Mouse (Mus musculus) heart, postnatal 25 days (tissue): ENCODE results near the gene Tcf3. TPM values are rescaled to one million over a fixed set of nuclear protein-coding genes. Genes with fewer than 3 reads are reported as not detected.

Source experiments
- DNase-seq: peaks from one replicate; pipeline ENCODE4 v3.0.0; 2022; ENCODE audit warnings: low spot score
- intact Hi-C: fragments of 180-260 bp; cut with DNase I; formaldehyde crosslinking; loops from one replicate; pipeline ENCODE4 v1.15.1; 2025
- total RNA-seq, 2 experiments: library from RNA; stranded (reverse); gene quantifications; 2 replicates each; pipeline ENCODE4 v1.2.3; 2021

The Tcf3 gene
- total RNA-seq, 2 experiments from 2014 or later: 20.3 to 20.9 TPM

- intact Hi-C loops: no loop called here
- DNase-seq: no peak
Observed at GRCm38 (mm10) chr10:80389185-80389708, 44.2 kb downstream of the Tcf3 start.

GRCm38 (mm10) chr10:80388731-80389130 is 44.7 kb downstream of the Tcf3 start:
- intact Hi-C loops: no loop called here
- no peak for DNase-seq

- DNase-seq: peak; percentile 77
- intact Hi-C loops: no loop called here
Observed at GRCm38 (mm10) chr10:80387522-80387959, 45.9 kb downstream of the Tcf3 start, which contains the start of gene Mex3d. Gene Mex3d (minus strand): TSS chr10:80387659.

- DNase-seq: no peak
Observed at GRCm38 (mm10) chr10:80386735-80387471, 46.5 kb downstream of the Tcf3 start.

GRCm38 (mm10) chr10:80385811-80386734 is 47.4 kb downstream of the Tcf3 start:
- no peak for DNase-seq
- intact Hi-C loops: no loop called here

More at GRCm38 (mm10) chr10:80386735-80387471, 46.5 kb downstream of the Tcf3 start:
- intact Hi-C loops: no loop called here

- intact Hi-C loops: no loop called here
- DNase-seq: no peak
Observed at GRCm38 (mm10) chr10:80385310-80385709, 48.1 kb downstream of the Tcf3 start.

- intact Hi-C loops: no loop called here
- no peak for DNase-seq
Observed at GRCm38 (mm10) chr10:80384709-80385108, 48.7 kb downstream of the Tcf3 start.

GRCm38 (mm10) chr10:80384115-80384639 is 49.3 kb downstream of the Tcf3 start:
- no peak for DNase-seq
- intact Hi-C loops: no loop called here

- DNase-seq: no peak
- intact Hi-C loops: no loop called here
Observed at GRCm38 (mm10) chr10:80383431-80383830, 50.0 kb downstream of the Tcf3 start.

- intact Hi-C loops: no loop called here
- DNase-seq: no peak
Observed at GRCm38 (mm10) chr10:80382641-80383365, 50.6 kb downstream of the Tcf3 start.

GRCm38 (mm10) chr10:80377716-80378115 is 55.7 kb downstream of the Tcf3 start:
- intact Hi-C loops: loop anchor here (2.0 to 10.0 kb wide), 2 partner anchors 59 to 203 kb away; partner anchors contain the start of genes 1600002K03Rik and Efna2
- DNase-seq: no peak

GRCm38 (mm10) chr10:80376160-80376559 is 57.3 kb downstream of the Tcf3 start:
- intact Hi-C loops: loop anchor here (10.0 kb wide), 1 partner anchor 201 kb away; the partner anchor contains the start of genes 1600002K03Rik and Efna2
- peak; percentile 68 for DNase-seq

GRCm38 (mm10) chr10:80374063-80374462 is 59.4 kb downstream of the Tcf3 start:
- no peak for DNase-seq

GRCm38 (mm10) chr10:80372706-80373105 is 60.7 kb downstream of the Tcf3 start:
- no peak for DNase-seq
- intact Hi-C loops: loop anchor here (1.0 to 10.0 kb wide), 2 partner anchors 20 to 198 kb away; partner anchors contain the start of genes 1600002K03Rik and Efna2

More at GRCm38 (mm10) chr10:80374063-80374462, 59.4 kb downstream of the Tcf3 start:
- intact Hi-C loops: loop anchor here (1.0 to 10.0 kb wide), 3 partner anchors 33 to 199 kb away; partner anchors contain the start of genes 1600002K03Rik, Apc2 and Efna2

GRCm38 (mm10) chr10:80371983-80372382 is 61.5 kb downstream of the Tcf3 start:
- intact Hi-C loops: loop anchor here (10.0 kb wide), 1 partner anchor 197 kb away; the partner anchor contains the start of genes 1600002K03Rik and Efna2
- DNase-seq: no peak

- intact Hi-C loops: loop anchor here (10.0 kb wide), 1 partner anchor 197 kb away; the partner anchor contains the start of genes 1600002K03Rik and Efna2
- no peak for DNase-seq
Observed at GRCm38 (mm10) chr10:80371411-80371966, 62.0 kb downstream of the Tcf3 start.

- intact Hi-C loops: loop anchor here (10.0 kb wide), 1 partner anchor 195 kb away; the partner anchor contains the start of genes 1600002K03Rik and Efna2
Observed at GRCm38 (mm10) chr10:80369995-80370747, 63.3 kb downstream of the Tcf3 start.

GRCm38 (mm10) chr10:80368392-80368791 is 65.1 kb downstream of the Tcf3 start:
- no peak for DNase-seq
- intact Hi-C loops: no loop called here

More at GRCm38 (mm10) chr10:80369995-80370747, 63.3 kb downstream of the Tcf3 start:
- DNase-seq: no peak
